Mouse (Mus musculus) gastrocnemius, adult 8-10 months (tissue): ENCODE results near the gene Rela. TPM values are rescaled to one million over a fixed set of nuclear protein-coding genes. Genes with fewer than 3 reads are reported as not detected.
A peak's percentile ranks its signal among the peaks of the same experiment; 100 is the strongest.
"Not testable (repeated sequence)": the region's sequence is repeated elsewhere in the genome, so short reads cannot be mapped to it uniquely, and the experiment has no call there.

Experiments used
- DNase-seq, 2 experiments: peaks; one replicate each; pipeline ENCODE4 v3.0.0; 2022; ENCODE audit warnings: low spot score in 2 of 2
- total RNA-seq, 4 experiments: library from RNA; stranded (reverse); gene quantifications; 2 replicates each; pipeline ENCODE4 v1.2.4; 2022

The Rela gene
- total RNA-seq, 4 experiments from 2014 or later = 13.8 to 20.5 (median 15.0) TPM

GRCm38 (mm10) chr19:5664669-5665257, 27.5 kb downstream of the Rela start:
- no peak for DNase-seq

- DNase-seq = no peak
Measured at GRCm38 (mm10) chr19:5665465-5665864, 28.2 kb downstream of the Rela start.

- no peak for DNase-seq
Measured at GRCm38 (mm10) chr19:5666386-5666785, 29.1 kb downstream of the Rela start.

GRCm38 (mm10) chr19:5668372-5668771, 31.1 kb downstream of the Rela start:
- DNase-seq = no peak

GRCm38 (mm10) chr19:5680432-5680831, 43.1 kb downstream of the Rela start:
- DNase-seq = no peak

GRCm38 (mm10) chr19:5684236-5684635, 47.0 kb downstream of the Rela start:
- DNase-seq = no peak

- no peak for DNase-seq
Measured at GRCm38 (mm10) chr19:5684985-5685384, 47.7 kb downstream of the Rela start.

- no peak for DNase-seq
Measured at GRCm38 (mm10) chr19:5685431-5685830, 48.1 kb downstream of the Rela start.

GRCm38 (mm10) chr19:5685861-5686260, 48.6 kb downstream of the Rela start:
- DNase-seq = no peak

- no peak for DNase-seq
Measured at GRCm38 (mm10) chr19:5686437-5686836, 49.2 kb downstream of the Rela start.

GRCm38 (mm10) chr19:5686954-5687353, 49.7 kb downstream of the Rela start:
- not testable (repeated sequence) for DNase-seq

- no peak for DNase-seq
Measured at GRCm38 (mm10) chr19:5687738-5688137, 50.5 kb downstream of the Rela start.

GRCm38 (mm10) chr19:5688200-5689087, 51.2 kb downstream of the Rela start, which contains the start of the genes Map3k11 and Pcnx3:
Gene Map3k11 (plus strand): TSS chr19:5688742.
Gene Pcnx3 (minus strand): TSS chr19:5688908.
- peak; percentile 92 to 97 for DNase-seq

- DNase-seq = no peak
Measured at GRCm38 (mm10) chr19:5689088-5689428, 51.8 kb downstream of the Rela start.

GRCm38 (mm10) chr19:5689565-5690342, 52.5 kb downstream of the Rela start:
- peak; percentile 77 to 81 for DNase-seq

GRCm38 (mm10) chr19:5690343-5690735, 53.1 kb downstream of the Rela start:
- no peak for DNase-seq

GRCm38 (mm10) chr19:5691601-5692000, 54.3 kb downstream of the Rela start:
- no peak for DNase-seq

- no peak for DNase-seq
Measured at GRCm38 (mm10) chr19:5692086-5692912, 55.0 kb downstream of the Rela start.

- no peak for DNase-seq
Measured at GRCm38 (mm10) chr19:5692913-5693396, 55.7 kb downstream of the Rela start.

GRCm38 (mm10) chr19:5693801-5694200, 56.5 kb downstream of the Rela start:
- DNase-seq = no peak
